Mouse (Mus musculus) adipocyte (in vitro differentiated cells): ENCODE measurements around the gene Cfl1.

Experiments used
- DNase-seq: peaks from one replicate; pipeline ENCODE4 v3.0.0-alpha.2; 2016; ENCODE audit warnings: low spot score

Gene Cfl1

GRCm38 (mm10) chr19:5490313-5490897 lies at the start of gene Cfl1:
Gene Cfl1 (plus strand): TSS chr19:5490455.
- peak; percentile 96 for DNase-seq

- DNase-seq = peak; percentile 87
Measured at GRCm38 (mm10) chr19:5444371-5444908, 45.8 kb upstream of the Cfl1 start.

- no peak for DNase-seq
Measured at GRCm38 (mm10) chr19:5444954-5445353, 45.3 kb upstream of the Cfl1 start.

- no peak for DNase-seq
Measured at GRCm38 (mm10) chr19:5445747-5446146, 44.5 kb upstream of the Cfl1 start.

GRCm38 (mm10) chr19:5447515-5448353 lies 42.5 kb upstream of the Cfl1 start, which contains the start of gene Fosl1:
Gene Fosl1 (plus strand): TSS chr19:5447547.
- peak; percentile 51 for DNase-seq

GRCm38 (mm10) chr19:5448354-5449150 lies 41.7 kb upstream of the Cfl1 start:
- no peak for DNase-seq

- no peak for DNase-seq
Measured at GRCm38 (mm10) chr19:5449673-5450072, 40.6 kb upstream of the Cfl1 start.

GRCm38 (mm10) chr19:5451766-5452165 lies 38.5 kb upstream of the Cfl1 start:
- DNase-seq = no peak

GRCm38 (mm10) chr19:5455037-5455436 lies 35.2 kb upstream of the Cfl1 start:
- DNase-seq = no peak

GRCm38 (mm10) chr19:5455568-5455967 lies 34.7 kb upstream of the Cfl1 start:
- DNase-seq = no peak

- no peak for DNase-seq
Measured at GRCm38 (mm10) chr19:5456241-5456921, 33.9 kb upstream of the Cfl1 start.

- DNase-seq = peak; percentile 94
Measured at GRCm38 (mm10) chr19:5456922-5457745, 33.1 kb upstream of the Cfl1 start.

- peak; percentile 82 for DNase-seq
Measured at GRCm38 (mm10) chr19:5457746-5458442, 32.4 kb upstream of the Cfl1 start, which contains the start of gene Ccdc85b. Gene Ccdc85b (minus strand): TSS chr19:5457894.

- DNase-seq = peak; percentile 81
Measured at GRCm38 (mm10) chr19:5459019-5459418, 31.2 kb upstream of the Cfl1 start.

GRCm38 (mm10) chr19:5459896-5460295 lies 30.4 kb upstream of the Cfl1 start:
- no peak for DNase-seq

- peak; percentile 89 for DNase-seq
Measured at GRCm38 (mm10) chr19:5460465-5460911, 29.8 kb upstream of the Cfl1 start, which contains the start of gene Fibp. Gene Fibp (plus strand): TSS chr19:5460615.

- DNase-seq = no peak
Measured at GRCm38 (mm10) chr19:5461411-5461810, 28.8 kb upstream of the Cfl1 start.

- DNase-seq = no peak
Measured at GRCm38 (mm10) chr19:5463212-5463611, 27.0 kb upstream of the Cfl1 start.

- DNase-seq = no peak
Measured at GRCm38 (mm10) chr19:5463791-5464562, 26.3 kb upstream of the Cfl1 start.
